Mouse (Mus musculus) left cerebral cortex, adult 2 months (tissue): Measurements from ENCODE around the gene Klf7. TPM values are rescaled to one million over a fixed set of nuclear protein-coding genes. Genes with fewer than 3 reads are reported as not detected.

ENCODE experiments used
- DNase-seq, 2 experiments: peaks; one replicate each; pipeline ENCODE4 v3.0.0; 2021 to 2022; ENCODE audit warnings: low spot score in 2 of 2, mixed read lengths in 1 of 2; ENCODE audit errors: extremely low spot score in 1 of 2
- H3K27ac ChIP-seq: fragments of 200-600 bp; 2 replicates; pipeline ENCODE4 v1.8.1; 2022
- H3K4me3 ChIP-seq: fragments of 200-600 bp; 2 replicates; pipeline ENCODE4 v1.8.1; 2022
- CTCF ChIP-seq: fragments of 200-600 bp; IDR thresholded peaks from 2 replicates; pipeline ENCODE4 v1.8.1; 2022; ENCODE audit warnings: antibody characterized with exemption, mild to moderate bottlenecking, moderate library complexity
- intact Hi-C: fragments of 180-260 bp; cut with DNase I; formaldehyde crosslinking; loops from one replicate; pipeline ENCODE4 v1.15.1; 2025
- total RNA-seq, 2 experiments: library from RNA; stranded (reverse); gene quantifications; 2 replicates each; pipeline ENCODE4 v1.2.3; 2021

Gene Klf7
- total RNA-seq, 2 experiments from 2014 or later: 41.1 to 46.5 TPM

- intact Hi-C loops: no loop called here
- no peak overlapping the region for H3K4me3 ChIP-seq
- peak overlapping the region; percentile 69; the same call in 1 of the 2 replicates for H3K27ac ChIP-seq
- DNase-seq: no peak
- TF ChIP-seq CTCF: no peak
These were observed 23.3 kb downstream of the Klf7 start for GRCm38 (mm10) chr1:64098800-64099199.

DNA sequence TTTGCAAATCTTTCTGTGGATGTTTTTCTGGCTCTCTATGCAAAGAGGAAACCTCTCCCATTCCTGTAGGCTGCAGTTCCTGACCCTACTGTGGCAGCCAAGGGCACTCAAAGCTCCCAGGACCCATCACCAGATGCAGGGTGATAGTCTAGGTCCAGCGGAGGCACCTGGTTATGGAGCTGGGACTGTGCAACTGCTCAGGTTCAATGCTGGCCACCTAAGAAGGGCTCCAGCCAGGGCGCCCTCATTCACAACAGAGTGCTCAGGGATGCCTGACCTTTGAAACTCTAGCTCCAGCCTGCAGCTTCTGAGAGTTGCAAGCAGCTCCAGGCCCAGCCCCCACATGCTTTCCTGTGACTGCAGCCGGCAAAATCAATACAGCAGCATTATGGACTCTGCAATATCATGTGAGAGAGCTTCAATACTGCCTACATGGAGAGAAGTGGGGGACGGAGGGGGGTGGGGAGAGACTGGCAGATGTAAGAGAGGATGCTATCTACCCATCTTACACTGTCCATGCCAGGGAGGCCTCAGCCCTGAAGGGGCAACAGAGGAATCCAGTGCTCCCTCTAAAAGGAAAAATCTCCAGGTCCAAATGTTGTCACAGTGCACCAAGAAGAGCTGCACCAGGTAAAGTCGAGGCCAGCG, 24.3 kb downstream of the Klf7 start:
- intact Hi-C loops: no loop called here
- no peak overlapping the region for H3K4me3 ChIP-seq
- no peak for DNase-seq
- H3K27ac ChIP-seq: peak overlapping the region; percentile 69
- TF ChIP-seq CTCF: no peak

DNA sequence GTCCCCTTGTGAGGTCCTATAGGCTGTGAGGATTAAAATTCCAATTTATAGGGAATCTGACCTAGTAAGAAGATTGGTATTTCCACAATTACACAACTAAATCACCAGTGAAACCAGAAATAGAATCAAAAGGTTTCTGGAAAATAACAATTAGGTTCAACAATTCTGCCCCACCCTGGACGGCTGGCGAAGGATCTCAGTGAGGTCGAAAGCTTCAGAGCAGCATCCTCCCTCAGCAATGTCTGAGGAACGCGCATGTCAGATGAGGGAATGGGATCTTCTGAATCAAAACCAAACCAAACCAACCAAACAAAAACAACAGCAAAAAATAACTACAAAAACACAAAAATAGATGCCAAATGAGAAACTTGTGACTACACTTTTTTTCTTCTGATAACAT, 29.1 kb downstream of the Klf7 start:
- Histone ChIP-seq H3K4me3 (no peak overlapping the region), H3K27ac (0 out of 2 replicates have a peak overlapping the region, but pooled peaks have one; percentile 6)
- no peak for DNase-seq
- intact Hi-C loops: no loop called here
- TF ChIP-seq CTCF: no peak

DNA sequence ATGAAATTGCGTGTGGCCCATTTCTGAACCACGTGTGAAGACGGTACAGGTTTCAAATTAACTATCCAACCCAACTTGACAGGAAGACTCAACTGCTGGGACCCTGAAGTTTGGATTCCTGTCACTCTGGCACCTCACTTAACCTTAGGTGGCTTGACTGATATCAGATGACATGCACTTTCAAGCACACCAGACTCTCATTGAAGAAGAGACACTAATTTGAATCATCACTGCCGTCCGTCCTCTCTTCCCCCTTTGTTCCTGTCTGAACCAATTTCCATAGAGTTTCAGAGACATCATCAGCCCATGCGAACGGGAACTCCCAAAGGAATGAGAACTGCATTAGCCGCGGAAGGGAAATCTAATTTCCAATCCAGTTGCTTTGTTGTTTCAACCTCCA, 30.5 kb downstream of the Klf7 start:
- Histone ChIP-seq H3K27ac (no peak overlapping the region), H3K4me3 (no peak overlapping the region)
- intact Hi-C loops: no loop called here
- no peak for TF ChIP-seq CTCF
- no peak for DNase-seq

GRCm38 (mm10) chr1:64090566-64090965, 31.5 kb downstream of the Klf7 start:
- Histone ChIP-seq H3K27ac (no peak overlapping the region), H3K4me3 (no peak overlapping the region)
- intact Hi-C loops: no loop called here
- TF ChIP-seq CTCF: no peak
- DNase-seq: no peak

DNA sequence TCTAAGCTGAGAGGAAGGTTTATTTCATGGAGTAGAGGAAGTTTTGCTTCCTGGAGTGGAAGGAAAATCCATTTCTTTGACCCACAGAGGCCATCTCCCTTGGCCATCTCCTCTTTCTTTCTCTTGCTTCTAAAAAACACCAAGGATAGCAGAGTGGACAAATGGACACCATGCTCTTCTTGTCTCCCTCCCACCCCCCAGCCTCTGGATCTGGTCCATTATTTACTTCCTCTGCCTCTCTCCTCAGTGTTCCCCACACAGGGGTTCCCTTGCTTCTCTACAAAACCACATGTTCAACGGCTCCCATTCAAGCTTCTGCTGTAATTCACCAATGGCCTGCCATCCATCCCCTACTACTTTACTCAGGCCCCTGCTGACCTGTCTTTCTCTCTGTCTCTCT, 32.4 kb downstream of the Klf7 start:
- no peak for TF ChIP-seq CTCF
- Histone ChIP-seq H3K27ac (no peak overlapping the region), H3K4me3 (no peak overlapping the region)
- intact Hi-C loops: loop anchor here (2.0 kb wide), 1 partner anchor 29 kb away; no protein-coding TSS in a partner anchor
- no peak for DNase-seq

GRCm38 (mm10) chr1:64088604-64089320, 33.3 kb downstream of the Klf7 start:
- Histone ChIP-seq H3K4me3 (no peak overlapping the region), H3K27ac (peak overlapping the region; percentile 69)
- DNase-seq: no peak
- no peak for TF ChIP-seq CTCF
- intact Hi-C loops: loop anchor here (2.0 kb wide), 1 partner anchor 30 kb away; no protein-coding TSS in a partner anchor

- TF ChIP-seq CTCF: no peak; the same call in none of the 2 replicates
- Histone ChIP-seq H3K27ac (peak overlapping the region; percentile 72), H3K4me3 (peak overlapping the region; percentile 14)
- intact Hi-C loops: loop anchor here (2.0 kb wide), 1 partner anchor 31 kb away; no protein-coding TSS in a partner anchor
- no peak for DNase-seq
These were observed 34.2 kb downstream of the Klf7 start for GRCm38 (mm10) chr1:64087657-64088603.

- Histone ChIP-seq H3K27ac (peak overlapping the region; percentile 64; the same call in 1 of the 2 replicates), H3K4me3 (no peak overlapping the region)
- intact Hi-C loops: no loop called here
- DNase-seq: no peak
- TF ChIP-seq CTCF: no peak
These were observed 36.2 kb downstream of the Klf7 start for GRCm38 (mm10) chr1:64085875-64086274.

DNA sequence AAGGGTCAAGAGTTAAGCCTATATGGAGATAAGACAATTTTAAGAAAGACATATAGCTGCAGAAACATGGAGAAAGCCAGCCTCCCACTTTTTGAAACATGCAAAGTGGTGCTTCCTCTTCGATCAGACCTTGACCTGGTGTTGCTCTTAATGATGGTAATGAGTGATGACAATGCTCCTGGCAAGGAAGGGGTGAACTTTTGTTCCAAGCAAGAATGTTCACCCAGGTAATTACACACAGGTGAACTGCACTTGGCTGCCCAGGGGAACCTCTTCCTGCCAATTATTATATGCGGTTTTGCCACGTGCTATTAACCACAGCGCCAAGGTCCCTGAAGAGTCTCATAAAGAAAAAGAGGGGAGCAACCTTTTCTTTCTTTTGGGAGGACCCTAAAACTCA, 36.7 kb downstream of the Klf7 start:
- no peak overlapping the region for H3K4me3 ChIP-seq
- DNase-seq: no peak
- intact Hi-C loops: no loop called here
- H3K27ac ChIP-seq: peak overlapping the region; percentile 19; the same call in 1 of the 2 replicates
- TF ChIP-seq CTCF: no peak

DNA sequence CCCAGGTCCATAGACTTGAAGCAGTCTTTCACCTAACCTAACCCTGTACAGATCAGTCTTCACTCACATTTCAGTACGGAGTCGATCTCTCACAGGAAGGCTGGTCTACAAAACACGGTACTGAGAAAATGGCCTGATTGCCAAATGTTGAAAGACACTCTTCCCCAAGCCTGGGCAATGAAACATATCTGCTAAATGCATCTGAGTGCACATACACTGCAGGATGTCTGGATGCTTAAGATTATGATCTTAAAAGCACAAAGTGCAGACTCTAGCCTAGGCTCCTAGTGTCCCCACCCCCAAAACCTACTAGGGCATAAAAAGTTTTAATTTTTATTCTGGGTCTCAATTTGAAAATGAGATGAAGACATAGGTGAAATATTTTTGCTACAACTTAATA, 37.4 kb downstream of the Klf7 start:
- intact Hi-C loops: no loop called here
- no peak overlapping the region for H3K4me3 ChIP-seq
- no peak for TF ChIP-seq CTCF
- no peak for DNase-seq
- H3K27ac ChIP-seq: 0 out of 2 replicates have a peak overlapping the region, but pooled peaks have one; percentile 5
